Mouse (Mus musculus): ENCODE results near the gene Gm47969.

DNA sequence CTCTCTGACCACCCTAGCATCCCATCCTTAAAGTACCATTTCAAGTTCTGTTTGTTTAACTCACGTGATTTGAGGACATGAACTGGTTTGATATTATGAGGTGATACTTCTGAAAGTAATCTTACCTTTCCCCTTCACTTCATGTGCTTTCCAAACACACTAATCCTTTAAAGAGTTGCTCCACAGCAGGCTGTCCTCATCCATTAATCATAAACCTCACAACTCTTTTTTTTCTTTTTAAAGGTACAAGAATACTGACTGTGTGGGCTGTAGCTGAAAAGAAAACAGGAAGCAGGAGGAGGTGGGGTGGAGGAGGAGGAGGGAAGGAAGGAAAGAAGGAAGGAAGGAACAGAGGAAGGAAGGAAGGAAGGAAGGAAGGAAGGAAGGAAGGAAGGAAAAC is 12.8 kb upstream of the Gm47969 start:
- TF ChIP-seq CTCF (IDR thresholded peaks at IDR 0.05; ENCODE audit: control insufficient read depth, insufficient read depth, insufficient replicate concordance, low read depth, low read length) (no peak), POLR2A (IDR thresholded peaks at IDR 0.05; ENCODE audit: control insufficient read depth, low read depth, low read length) (no peak)
